Mouse (Mus musculus): ENCODE measurements at regions not wholly inside any gene's neighbourhood (a gene's known extent, or its start where the extent isn't known, plus 50 kb on each side); places are given as distances from the start of the nearest gene placed in this dataset.

- no peak for TF ChIP-seq CHD2 (IDR thresholded peaks at IDR 0.05; ENCODE audit: low read depth, low read length)
- 0 out of 2 replicates have a peak, but pooled peaks have one; percentile 40 for TF ChIP-seq ZNF384 (IDR thresholded peaks at IDR 0.05; ENCODE audit: low read depth, low read length)
- no peak for TF ChIP-seq ZC3H11A (IDR thresholded peaks at IDR 0.05; ENCODE audit: borderline replicate concordance, low read depth, low read length)
- TF ChIP-seq MAFK (IDR thresholded peaks at IDR 0.05; ENCODE audit: insufficient read depth, low read depth, low read length), result no peak
- TF ChIP-seq HCFC1 (IDR thresholded peaks at IDR 0.05; ENCODE audit: borderline replicate concordance, insufficient read depth, low read length), result no peak
Observed at GRCm38 (mm10) chr1:36015210-36015609, 53.0 kb upstream of the Hs6st1 start.
